Mouse (Mus musculus): Measurements from ENCODE around the gene Negr1. TPM values are rescaled to one million over a fixed set of nuclear protein-coding genes. Genes with fewer than 3 reads are reported as not detected.
A peak's percentile ranks its signal among the peaks of the same experiment; 100 is the strongest.
"Not testable (repeated sequence)": the region's sequence is repeated elsewhere in the genome, so short reads cannot be mapped to it uniquely, and the experiment has no call there.

Gene Negr1
- polyA plus RNA-seq, 1 experiment from 2014 or later = 1.3 TPM

- H3K9me3 ChIP-seq (replicated peaks) = no peaks in the 10 kb centered on the region
- ATAC-seq (replicated peaks; ENCODE audit: insufficient number of reproducible peaks, insufficient read depth, low FRiP score, low read depth) = no peak
- no peaks in the 10 kb centered on the region for H3K4me1 ChIP-seq (replicated peaks)
- H3K36me3 ChIP-seq = no peaks in the 10 kb centered on the region
- no peak overlapping the region for H3K4me2 ChIP-seq
- no peak overlapping the region for H3K9ac ChIP-seq
- no peak overlapping the region for H3K4me3 ChIP-seq
- WGBS = 66% methylated on average over 6 of the region's 6 CpGs
- no peaks in the 10 kb centered on the region for H3K27me3 ChIP-seq
- no peak overlapping the region for H3K27ac ChIP-seq
Measured at GRCm38 (mm10) chr3:157036016-157036415, 474.4 kb downstream of the Negr1 start.

GRCm38 (mm10) chr3:157036568-157036967, 475.0 kb downstream of the Negr1 start:
- ATAC-seq (replicated peaks; ENCODE audit: insufficient number of reproducible peaks, insufficient read depth, low FRiP score, low read depth) = no peak
- WGBS = 62% methylated on average over 1 of the region's 1 CpGs
- no peak overlapping the region for H3K9ac ChIP-seq
- H3K4me1 ChIP-seq (replicated peaks) = no peaks in the 10 kb centered on the region
- no peaks in the 10 kb centered on the region for H3K36me3 ChIP-seq
- no peak overlapping the region for H3K27ac ChIP-seq
- H3K27me3 ChIP-seq = no peaks in the 10 kb centered on the region
- no peak overlapping the region for H3K4me3 ChIP-seq
- H3K9me3 ChIP-seq (replicated peaks) = no peaks in the 10 kb centered on the region
- H3K4me2 ChIP-seq = no peak overlapping the region

- 59% methylated on average over 5 of the region's 5 CpGs for WGBS
- Histone ChIP-seq H3K27me3 (no peaks in the 10 kb centered on the region), H3K9me3 (replicated peaks) (no peaks in the 10 kb centered on the region), H3K4me2 (no peak overlapping the region), H3K4me1 (replicated peaks) (no peaks in the 10 kb centered on the region), H3K9ac (no peak overlapping the region), H3K27ac (no peak overlapping the region), H3K4me3 (no peak overlapping the region), H3K36me3 (no peaks in the 10 kb centered on the region)
- no peak for ATAC-seq (replicated peaks; ENCODE audit: insufficient number of reproducible peaks, insufficient read depth, low FRiP score, low read depth)
Measured at GRCm38 (mm10) chr3:157040619-157041018, 479.0 kb downstream of the Negr1 start.

GRCm38 (mm10) chr3:157044565-157044964, 483.0 kb downstream of the Negr1 start:
- no peak overlapping the region for H3K4me2 ChIP-seq
- 78% methylated on average over 2 of the region's 2 CpGs for WGBS
- no peak overlapping the region for H3K27ac ChIP-seq
- H3K9me3 ChIP-seq (replicated peaks) = no peaks in the 10 kb centered on the region
- H3K4me1 ChIP-seq (replicated peaks) = no peaks in the 10 kb centered on the region
- H3K27me3 ChIP-seq = no peaks in the 10 kb centered on the region
- ATAC-seq (replicated peaks; ENCODE audit: insufficient number of reproducible peaks, insufficient read depth, low FRiP score, low read depth) = no peak
- H3K36me3 ChIP-seq = no peaks in the 10 kb centered on the region
- no peak overlapping the region for H3K9ac ChIP-seq
- no peak overlapping the region for H3K4me3 ChIP-seq

GRCm38 (mm10) chr3:157064438-157064837, 502.8 kb downstream of the Negr1 start:
- H3K4me1 ChIP-seq (replicated peaks); H3K4me3 ChIP-seq; H3K27me3 ChIP-seq; H3K27ac ChIP-seq; H3K4me2 ChIP-seq; H3K9ac ChIP-seq; H3K36me3 ChIP-seq; H3K9me3 ChIP-seq (replicated peaks); ATAC-seq (replicated peaks; ENCODE audit: insufficient number of reproducible peaks, insufficient read depth, low FRiP score, low read depth): not testable (repeated sequence)
- 63% methylated on average over 2 of the region's 2 CpGs for WGBS

GRCm38 (mm10) chr3:157066331-157066730, 504.7 kb downstream of the Negr1 start:
- Histone ChIP-seq H3K4me1 (replicated peaks) (peaks cover 8% of the 10 kb centered on the region; the same call in 1 of the 2 replicates), H3K27ac (peak overlapping the region; percentile 34; the same call in 1 of the 2 replicates), H3K9me3 (replicated peaks) (no peaks in the 10 kb centered on the region), H3K9ac (no peak overlapping the region), H3K27me3 (no peaks in the 10 kb centered on the region), H3K36me3 (no peaks in the 10 kb centered on the region), H3K4me3 (no peak overlapping the region), H3K4me2 (no peak overlapping the region)
- ATAC-seq (replicated peaks; ENCODE audit: insufficient number of reproducible peaks, insufficient read depth, low FRiP score, low read depth) = peak; percentile 62; the same call in 1 of the 2 replicates

- no peaks in the 10 kb centered on the region for H3K36me3 ChIP-seq
- no peaks in the 10 kb centered on the region for H3K4me1 ChIP-seq (replicated peaks)
- WGBS = 53% methylated on average over 2 of the region's 2 CpGs
- peak overlapping the region; percentile 23; the same call in 1 of the 2 replicates for H3K27ac ChIP-seq
- ATAC-seq (replicated peaks; ENCODE audit: insufficient number of reproducible peaks, insufficient read depth, low FRiP score, low read depth) = no peak
- no peak overlapping the region for H3K9ac ChIP-seq
- no peak overlapping the region for H3K4me2 ChIP-seq
- no peaks in the 10 kb centered on the region for H3K27me3 ChIP-seq
- H3K9me3 ChIP-seq (replicated peaks) = no peaks in the 10 kb centered on the region
- H3K4me3 ChIP-seq = no peak overlapping the region
Measured at GRCm38 (mm10) chr3:157079250-157079965, 517.8 kb downstream of the Negr1 start.

- Histone ChIP-seq H3K4me3 (no peak overlapping the region), H3K27ac (peak overlapping the region; percentile 23; the same call in 1 of the 2 replicates), H3K4me1 (replicated peaks) (no peaks in the 10 kb centered on the region), H3K4me2 (no peak overlapping the region), H3K9ac (no peak overlapping the region), H3K27me3 (no peaks in the 10 kb centered on the region), H3K36me3 (no peaks in the 10 kb centered on the region), H3K9me3 (replicated peaks) (no peaks in the 10 kb centered on the region)
- 54% methylated on average over 1 of the region's 1 CpGs for WGBS
- ATAC-seq (replicated peaks; ENCODE audit: insufficient number of reproducible peaks, insufficient read depth, low FRiP score, low read depth) = no peak
Measured at GRCm38 (mm10) chr3:157079966-157080306, 518.3 kb downstream of the Negr1 start.

GRCm38 (mm10) chr3:157080585-157080984, 519.0 kb downstream of the Negr1 start:
- no peaks in the 10 kb centered on the region for H3K27me3 ChIP-seq
- ATAC-seq (replicated peaks; ENCODE audit: insufficient number of reproducible peaks, insufficient read depth, low FRiP score, low read depth) = no peak
- no peak overlapping the region for H3K4me3 ChIP-seq
- H3K4me1 ChIP-seq (replicated peaks) = no peaks in the 10 kb centered on the region
- no peak overlapping the region for H3K27ac ChIP-seq
- H3K36me3 ChIP-seq = no peaks in the 10 kb centered on the region
- H3K4me2 ChIP-seq = no peak overlapping the region
- H3K9me3 ChIP-seq (replicated peaks) = no peaks in the 10 kb centered on the region
- 65% methylated on average over 1 of the region's 1 CpGs for WGBS
- no peak overlapping the region for H3K9ac ChIP-seq

- no peak overlapping the region for H3K4me3 ChIP-seq
- no peaks in the 10 kb centered on the region for H3K36me3 ChIP-seq
- H3K4me2 ChIP-seq = no peak overlapping the region
- no peak overlapping the region for H3K27ac ChIP-seq
- no peak overlapping the region for H3K9ac ChIP-seq
- WGBS = 84% methylated on average over 8 of the region's 8 CpGs
- no peak for ATAC-seq (replicated peaks; ENCODE audit: insufficient number of reproducible peaks, insufficient read depth, low FRiP score, low read depth)
- no peaks in the 10 kb centered on the region for H3K4me1 ChIP-seq (replicated peaks)
- H3K9me3 ChIP-seq (replicated peaks) = no peaks in the 10 kb centered on the region
- H3K27me3 ChIP-seq = no peaks in the 10 kb centered on the region
Measured at GRCm38 (mm10) chr3:157082808-157083784, 521.5 kb downstream of the Negr1 start.

GRCm38 (mm10) chr3:157085180-157085579, 523.6 kb downstream of the Negr1 start:
- no peak for ATAC-seq (replicated peaks; ENCODE audit: insufficient number of reproducible peaks, insufficient read depth, low FRiP score, low read depth)
- Histone ChIP-seq H3K9me3 (replicated peaks) (no peaks in the 10 kb centered on the region), H3K27ac (no peak overlapping the region), H3K9ac (no peak overlapping the region), H3K36me3 (no peaks in the 10 kb centered on the region), H3K4me1 (replicated peaks) (no peaks in the 10 kb centered on the region), H3K4me2 (no peak overlapping the region), H3K4me3 (no peak overlapping the region), H3K27me3 (no peaks in the 10 kb centered on the region)
- 70% methylated on average over 1 of the region's 1 CpGs for WGBS

Data from heart, embryonic 15.5 days (tissue).